Mouse (Mus musculus): ENCODE data around the gene Cptp. TPM values are rescaled to one million over a fixed set of nuclear protein-coding genes. Genes with fewer than 3 reads are reported as not detected.

The Cptp gene
- total RNA-seq, 2 experiments from 2014 or later: 13.6 to 20.5 TPM

DNA sequence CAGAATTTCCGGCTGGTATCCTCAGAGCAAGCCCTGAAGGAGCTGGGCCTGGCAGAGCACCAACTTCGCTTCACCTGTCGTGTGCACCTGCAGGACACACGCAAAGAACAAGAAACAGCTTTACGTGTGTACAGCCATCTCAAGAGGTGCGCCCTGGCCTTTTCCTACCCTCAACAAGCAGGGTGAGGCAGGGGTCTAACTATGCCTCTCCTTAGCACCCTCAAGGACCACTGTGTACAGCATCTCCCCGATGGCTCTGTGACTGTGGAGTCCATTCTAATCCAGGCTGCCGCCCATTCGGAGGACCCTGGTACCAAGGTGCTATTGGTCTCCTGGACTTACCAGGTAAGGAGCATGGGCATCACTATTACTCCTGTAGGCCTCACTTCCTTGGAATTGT lies 18.9 kb upstream of the Cptp start:
- no peak for DNase-seq

- no peak for DNase-seq
These were observed 18.4 kb upstream of the Cptp start for GRCm38 (mm10) chr4:155887674-155888073.

DNA sequence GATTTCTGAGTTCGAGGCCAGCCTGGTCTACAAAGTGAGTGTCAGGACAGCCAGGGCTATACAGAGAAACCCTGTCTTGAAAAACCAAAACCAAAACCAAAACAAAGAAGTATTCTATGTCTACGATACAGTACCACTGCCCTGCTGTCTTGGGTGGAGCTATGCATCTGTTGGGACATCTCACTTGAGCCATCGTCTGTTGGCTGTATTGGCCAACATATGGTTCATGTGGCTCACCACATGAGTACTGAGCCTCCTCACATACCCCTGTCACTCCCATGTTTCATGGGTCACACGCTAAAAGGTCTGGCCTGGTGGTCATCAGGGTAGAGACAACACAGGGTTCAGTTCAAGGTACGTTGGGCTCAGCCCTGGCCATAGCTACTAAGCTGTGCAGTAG lies 17.1 kb upstream of the Cptp start:
- no peak for DNase-seq

- no peak for DNase-seq
These were observed 14.3 kb upstream of the Cptp start for GRCm38 (mm10) chr4:155883587-155883986.

DNA sequence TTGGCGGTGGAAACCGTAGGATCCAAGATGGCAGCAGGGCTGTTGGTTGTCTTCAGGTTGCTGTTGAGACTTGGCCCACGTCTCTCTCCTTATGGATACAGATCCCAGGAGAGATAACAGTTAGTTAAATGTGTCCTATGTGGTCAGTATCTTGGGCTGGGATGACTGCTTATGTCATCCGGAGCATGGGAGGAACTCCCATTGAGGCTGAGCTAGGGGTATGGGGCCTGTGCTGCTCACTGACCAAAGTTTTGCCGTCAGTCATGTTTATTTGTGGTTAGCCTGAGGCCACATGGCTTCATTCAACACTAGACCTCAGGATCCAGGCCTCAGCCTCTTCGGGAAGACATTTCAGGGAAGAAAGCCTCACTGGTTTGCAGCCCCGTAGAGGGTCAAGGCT lies 2.2 kb upstream of the Cptp start:
- no peak for DNase-seq

GRCm38 (mm10) chr4:155868614-155869298 lies 484 bp downstream of the Cptp start:
- no peak for DNase-seq

DNA sequence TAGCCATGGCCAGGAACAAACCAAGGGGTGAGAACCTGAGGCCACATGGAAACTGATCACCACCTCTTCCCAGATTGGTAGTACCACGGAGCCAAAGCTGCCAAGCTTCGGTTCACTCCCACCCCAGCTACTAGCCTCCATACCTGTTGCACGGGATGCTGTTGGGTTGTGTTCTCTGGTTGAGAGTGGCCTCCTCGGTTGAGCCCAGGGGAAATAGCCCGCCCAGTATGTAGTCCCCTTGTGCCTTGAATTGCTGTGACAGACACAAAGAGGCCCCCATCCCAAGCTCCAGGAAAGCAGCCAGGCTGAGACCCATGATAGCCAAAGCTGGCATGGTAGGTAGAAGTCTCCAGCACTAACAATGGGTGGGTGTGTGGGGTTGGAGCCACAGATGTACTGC lies 6.2 kb downstream of the Cptp start, which contains the start of gene Tas1r3:
Tas1r3 (minus strand) TSS at position 362 of the 400 bp plus-strand sequence.
- no peak for DNase-seq

GRCm38 (mm10) chr4:155861787-155862186 lies 7.5 kb downstream of the Cptp start:
- no peak for DNase-seq

GRCm38 (mm10) chr4:155859318-155859717 lies 9.9 kb downstream of the Cptp start:
- DNase-seq: peak; percentile 54

GRCm38 (mm10) chr4:155856881-155857280 lies 12.4 kb downstream of the Cptp start:
- no peak for DNase-seq

- DNase-seq: no peak
These were observed 13.2 kb downstream of the Cptp start for GRCm38 (mm10) chr4:155856071-155856470.

DNA sequence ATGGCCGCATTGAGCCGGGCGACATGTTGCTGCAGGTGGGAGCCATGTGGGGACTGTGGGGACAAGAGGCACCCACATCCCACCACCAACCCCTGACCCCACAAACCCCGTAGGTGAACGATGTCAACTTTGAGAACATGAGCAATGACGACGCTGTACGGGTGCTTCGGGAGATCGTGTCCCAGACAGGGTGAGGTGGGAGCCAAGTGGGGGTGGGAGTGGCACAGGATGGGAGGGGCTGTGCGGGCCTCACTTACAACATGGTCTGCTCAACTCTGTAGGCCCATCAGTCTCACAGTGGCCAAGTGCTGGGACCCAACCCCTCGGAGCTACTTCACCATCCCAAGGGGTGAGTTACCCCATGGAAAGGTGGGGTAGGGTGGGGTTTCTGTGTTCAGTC lies 14.2 kb downstream of the Cptp start:
- DNase-seq: no peak

DNA sequence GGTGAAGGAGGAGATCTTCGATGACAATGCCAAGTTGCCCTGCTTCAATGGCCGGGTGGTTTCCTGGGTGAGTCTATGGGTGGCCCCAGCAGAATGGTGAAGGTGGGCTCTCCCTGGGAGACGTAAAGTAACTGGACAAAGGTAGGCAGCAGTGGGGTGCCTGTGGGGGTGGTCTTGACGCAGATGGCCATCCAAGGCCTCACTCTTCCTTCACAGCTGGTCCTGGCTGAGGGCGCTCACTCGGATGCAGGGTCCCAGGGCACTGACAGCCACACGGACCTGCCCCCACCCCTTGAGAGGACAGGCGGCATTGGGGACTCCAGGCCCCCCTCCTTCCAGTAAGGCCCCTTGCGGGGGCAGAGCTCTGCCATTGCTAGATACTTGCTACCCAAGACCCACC lies 15.8 kb downstream of the Cptp start:
- no peak for DNase-seq

- DNase-seq: no peak
These were observed 17.3 kb downstream of the Cptp start for GRCm38 (mm10) chr4:155851951-155852411.

DNA sequence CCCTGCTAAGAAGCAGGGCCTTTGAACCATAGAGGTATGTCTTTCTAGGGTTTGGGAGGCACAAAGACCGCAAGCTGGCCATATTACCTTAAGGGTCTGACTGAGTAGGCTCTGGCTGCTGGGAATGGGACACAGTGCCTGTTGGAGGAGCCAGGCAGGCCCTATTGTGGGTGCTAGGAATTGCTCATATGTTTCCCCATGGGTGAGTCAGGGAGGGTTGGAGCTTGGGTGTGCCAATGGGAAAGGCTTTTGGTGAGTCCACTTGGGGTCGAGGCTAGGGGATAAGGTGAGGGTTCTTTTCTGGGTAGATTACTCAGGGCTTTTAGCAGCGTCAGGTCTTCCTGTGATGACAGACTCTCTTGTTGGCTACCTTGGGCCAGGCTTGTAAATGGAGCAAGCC lies 17.9 kb downstream of the Cptp start:
- DNase-seq: no peak

DNA sequence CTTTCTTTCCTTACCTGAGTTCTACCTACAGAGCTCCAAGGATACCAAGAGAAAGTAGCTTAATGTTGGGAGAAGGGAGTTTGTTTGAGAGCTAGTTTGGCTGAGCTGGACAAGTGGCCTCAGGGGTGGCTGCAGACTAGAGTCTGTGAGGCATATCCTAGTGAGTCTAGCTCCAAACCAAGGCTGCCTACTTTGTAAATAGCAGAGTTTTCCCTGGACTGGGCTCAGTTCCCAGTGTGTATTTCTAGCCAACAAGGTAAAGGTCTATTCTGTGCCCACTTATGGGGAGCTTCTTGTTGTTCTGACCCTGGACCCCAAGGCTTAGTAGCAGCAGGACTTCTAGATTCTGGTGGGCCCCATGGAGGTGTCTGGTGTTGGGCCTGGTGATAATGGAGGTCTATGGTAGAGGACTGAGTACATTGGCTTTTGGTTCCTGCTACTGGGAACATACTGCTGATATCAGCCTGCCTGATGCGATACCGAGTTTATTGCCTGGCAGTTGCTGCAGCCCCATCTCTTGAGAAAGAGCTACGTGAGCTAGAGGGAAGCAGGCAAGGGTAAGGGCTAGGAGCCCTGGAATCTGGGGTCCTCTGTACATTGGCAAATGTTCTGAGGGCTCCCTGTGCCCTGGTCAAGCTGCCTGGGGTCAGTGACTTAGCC lies 19.3 kb downstream of the Cptp start:
- DNase-seq: no peak

GRCm38 (mm10) chr4:155849391-155849790 lies 19.8 kb downstream of the Cptp start:
- no peak for DNase-seq

GRCm38 (mm10) chr4:155848434-155849095 lies 20.7 kb downstream of the Cptp start:
- peak; percentile 53 for DNase-seq

- DNase-seq: peak; percentile 56
These were observed 21.5 kb downstream of the Cptp start for GRCm38 (mm10) chr4:155847591-155848352.

DNA sequence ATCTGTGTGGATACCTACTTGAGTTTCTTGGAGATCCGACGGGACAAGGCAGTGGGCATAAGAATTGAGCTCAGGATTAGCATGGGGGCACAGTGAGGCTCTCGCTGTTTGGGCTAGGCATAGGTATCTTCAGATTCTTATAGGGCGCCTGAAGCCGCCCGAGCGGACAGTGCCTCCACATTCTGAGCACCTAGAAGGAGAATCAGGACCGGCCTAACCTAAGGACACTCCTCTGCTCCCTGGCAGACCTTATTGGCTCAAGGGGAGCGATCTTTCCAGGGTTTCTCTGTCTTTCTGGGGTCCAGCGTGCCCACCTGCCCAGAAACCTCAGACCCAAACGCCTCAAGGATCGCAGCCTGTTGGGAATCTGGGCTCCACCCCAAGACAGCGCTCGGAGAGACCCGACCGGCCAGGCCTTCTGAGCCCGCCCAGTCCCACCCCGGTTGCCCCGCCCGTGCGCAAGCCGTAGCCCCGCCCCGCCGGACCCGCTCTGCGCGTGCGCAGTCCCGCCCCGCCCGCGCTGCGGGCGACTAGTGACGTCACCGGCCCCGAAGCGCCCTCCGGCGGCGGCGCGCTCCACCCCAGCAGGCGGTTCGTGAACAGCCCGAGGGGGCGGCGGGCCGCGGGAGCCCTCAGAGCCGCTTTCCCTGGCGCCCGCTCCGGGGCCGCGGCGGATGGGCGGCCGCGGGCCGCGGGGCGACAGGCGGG lies 22.2 kb downstream of the Cptp start, which contains the start of gene Dvl1:
Dvl1 (plus strand) TSS at position 532 of the 708 bp plus-strand sequence.
- peak; percentile 99 for DNase-seq

- no peak for DNase-seq
These were observed 26.0 kb downstream of the Cptp start for GRCm38 (mm10) chr4:155843231-155843630.
